Mouse (Mus musculus) small intestine, adult 2 months (tissue): Measurements from ENCODE around the gene Rnaseh2a. TPM values are rescaled to one million over a fixed set of nuclear protein-coding genes. Genes with fewer than 3 reads are reported as not detected.
A peak's percentile ranks its signal among the peaks of the same experiment; 100 is the strongest.

Experiments used
- H3K27ac ChIP-seq: fragments of 200-500 bp; 2 replicates; pipeline ENCODE4 v1.5.1; 2012; ENCODE audit warnings: low read depth, low read length, control low read depth, inconsistent platforms; ENCODE audit not compliant: insufficient read depth
- H3K27me3 ChIP-seq: fragments of 200-500 bp; 2 replicates; pipeline ENCODE4 v1.6.1; 2012; ENCODE audit warnings: mild to moderate bottlenecking, moderate library complexity, low read length, inconsistent platforms; ENCODE audit not compliant: control insufficient read depth, insufficient read depth
- H3K36me3 ChIP-seq: fragments of 200-500 bp; 2 replicates; pipeline ENCODE4 v1.6.1; 2012; ENCODE audit warnings: mild to moderate bottlenecking, low read length, control low read depth, inconsistent platforms; ENCODE audit not compliant: control insufficient read depth, insufficient read depth
- H3K4me1 ChIP-seq: fragments of 200-500 bp; 2 replicates; pipeline ENCODE4 v1.6.1; 2012; ENCODE audit warnings: low read length, inconsistent platforms, mixed read lengths; ENCODE audit not compliant: control insufficient read depth, insufficient read depth, insufficient read length
- H3K4me3 ChIP-seq: fragments of 200-500 bp; 2 replicates; pipeline ENCODE4 v1.5.1; 2012; ENCODE audit warnings: low read depth, mild to moderate bottlenecking, control low read depth, inconsistent platforms, low read length, moderate library complexity
- CTCF ChIP-seq: fragments of 200-500 bp; IDR thresholded peaks from 2 replicates; pipeline ENCODE4 v1.5.1; 2012; ENCODE audit warnings: low read depth, mild to moderate bottlenecking, control low read depth, inconsistent platforms, low read length, moderate library complexity, mixed read lengths; ENCODE audit not compliant: insufficient replicate concordance, insufficient read length; ENCODE audit errors: extremely low read depth
- POLR2A ChIP-seq: fragments of 200-500 bp; IDR thresholded peaks from 2 replicates; pipeline ENCODE4 v1.6.1; 2012; ENCODE audit warnings: low read depth, mild to moderate bottlenecking, control low read depth, inconsistent platforms, low read length, moderate library complexity
- WGBS: fragments of 180-500 bp; shearing (Covaris S2); methylation state at CpG from one replicate; pipeline ENCODE4 v1.1.7; 2018; 5-methylcytosine and 5-hydroxymethylcytosine counted together
- polyA plus RNA-seq: library from polyadenylated mRNA; depleted of rRNA; stranded (reverse); fragments of >200 nt; gene quantifications from 2 replicates; pipeline ENCODE4 v1.2.3, GENCODE M21; 2012

The Rnaseh2a gene
- polyA plus RNA-seq, 1 experiment, result 29.1 TPM

GRCm38 (mm10) chr8:84977435-84978247 is 8.1 kb upstream of the Rnaseh2a start:
- TF ChIP-seq CTCF (no peak), POLR2A (peak; percentile 33; the same call in 1 of the 2 replicates)
- Histone ChIP-seq H3K4me3 (peak overlapping the region; percentile 92), H3K4me1 (peaks cover 29% of the 10 kb centered on the region), H3K36me3 (0 out of 2 replicates have a peak, but pooled peaks cover 4% of the 10 kb centered on the region), H3K27ac (peak overlapping the region; percentile 94), H3K27me3 (no peaks in the 10 kb centered on the region)
- WGBS, result under 1% methylated on average over 70 of the region's 70 CpGs

GRCm38 (mm10) chr8:84976763-84977434 is 7.3 kb upstream of the Rnaseh2a start:
- Histone ChIP-seq H3K27ac (peak overlapping the region; percentile 94), H3K4me1 (peaks cover 21% of the 10 kb centered on the region)

GRCm38 (mm10) chr8:84976031-84976762 is 6.6 kb upstream of the Rnaseh2a start:
- H3K4me1 ChIP-seq, result peaks cover 16% of the 10 kb centered on the region
- H3K27me3 ChIP-seq, result no peaks in the 10 kb centered on the region
- TF ChIP-seq POLR2A (peak; percentile 86), CTCF (no peak)
- H3K4me3 ChIP-seq, result peak overlapping the region; percentile 92
- H3K36me3 ChIP-seq, result peaks cover 8% of the 10 kb centered on the region
- H3K27ac ChIP-seq, result peak overlapping the region; percentile 94
- WGBS, result under 1% methylated on average over 61 of the region's 61 CpGs

More at GRCm38 (mm10) chr8:84976763-84977434, 7.3 kb upstream of the Rnaseh2a start:
- Histone ChIP-seq H3K4me3 (peak overlapping the region; percentile 92), H3K36me3 (peaks cover 4% of the 10 kb centered on the region; the same call in 1 of the 2 replicates), H3K27me3 (no peaks in the 10 kb centered on the region)
- TF ChIP-seq POLR2A, result no peak
- TF ChIP-seq CTCF, result no peak
- 1% methylated on average over 25 of the region's 25 CpGs for WGBS

GRCm38 (mm10) chr8:84975434-84975833 is 5.9 kb upstream of the Rnaseh2a start:
- 28% methylated on average over 7 of the region's 7 CpGs for WGBS
- Histone ChIP-seq H3K27ac (peak overlapping the region; percentile 94), H3K36me3 (peaks cover 11% of the 10 kb centered on the region), H3K4me1 (peaks cover 9% of the 10 kb centered on the region), H3K4me3 (peak overlapping the region; percentile 92; the same call in 1 of the 2 replicates), H3K27me3 (no peaks in the 10 kb centered on the region)
- TF ChIP-seq CTCF (peak; percentile 90; the same call in 1 of the 2 replicates), POLR2A (no peak)

GRCm38 (mm10) chr8:84974543-84975142 is 5.1 kb upstream of the Rnaseh2a start:
- 63% methylated on average over 8 of the region's 8 CpGs for WGBS
- Histone ChIP-seq H3K27me3 (no peaks in the 10 kb centered on the region), H3K27ac (peak overlapping the region; percentile 94), H3K4me3 (no peak overlapping the region), H3K36me3 (peaks cover 11% of the 10 kb centered on the region), H3K4me1 (peaks cover 11% of the 10 kb centered on the region)
- TF ChIP-seq CTCF (peak; percentile 3; the same call in 1 of the 2 replicates), POLR2A (no peak)

- Histone ChIP-seq H3K27me3 (no peaks in the 10 kb centered on the region), H3K36me3 (peaks cover 11% of the 10 kb centered on the region), H3K4me1 (peaks cover 8% of the 10 kb centered on the region), H3K4me3 (no peak overlapping the region), H3K27ac (no peak overlapping the region)
- no peak for TF ChIP-seq POLR2A
- peak; percentile 4; the same call in 1 of the 2 replicates for TF ChIP-seq CTCF
- 58% methylated on average over 4 of the region's 4 CpGs for WGBS
Observed at GRCm38 (mm10) chr8:84973803-84974542, 4.4 kb upstream of the Rnaseh2a start.
